Mouse (Mus musculus): ENCODE data around the gene Myb. TPM values are rescaled to one million over a fixed set of nuclear protein-coding genes. Genes with fewer than 3 reads are reported as not detected.
A peak's percentile ranks its signal among the peaks of the same experiment; 100 is the strongest.

Myb gene
- polyA plus RNA-seq, 1 experiment from 2014 or later: 4.2 TPM

DNA sequence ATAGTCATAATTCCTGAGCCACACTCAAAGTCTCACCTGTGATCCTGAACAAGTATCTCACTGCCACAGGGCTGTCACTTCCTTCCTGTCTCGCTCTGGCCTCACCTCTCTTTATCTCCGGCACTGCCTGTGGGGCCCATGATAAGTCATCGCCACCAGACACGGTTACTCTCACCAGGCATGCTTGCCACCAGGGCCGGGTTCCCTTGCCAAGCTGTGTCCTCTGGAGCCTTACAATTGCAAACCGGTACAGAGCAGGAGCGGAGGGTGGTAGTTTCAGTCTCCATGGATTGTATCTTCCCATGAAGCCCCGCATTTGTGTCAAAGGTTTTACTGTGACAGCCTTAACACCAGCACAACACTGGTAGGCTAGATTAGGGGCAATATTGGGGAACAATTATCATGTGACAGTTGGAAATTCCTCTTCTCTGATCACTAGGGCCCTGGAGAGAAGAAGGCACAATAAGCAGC, 35.9 kb upstream of the Myb start:
- no peaks in the 10 kb centered on the region for H3K27me3 ChIP-seq (ENCODE audit: control insufficient read depth, insufficient read depth, low read length)
- H3K36me3 ChIP-seq (ENCODE audit: control insufficient read depth, insufficient read depth, low read length): no peaks in the 10 kb centered on the region
- no peak overlapping the region for H3K4me3 ChIP-seq (ENCODE audit: low read depth, low read length)
- no peak overlapping the region for H3K27ac ChIP-seq (ENCODE audit: low read length)
- WGBS: 68% methylated on average over 8 of the region's 8 CpGs
- H3K4me1 ChIP-seq (ENCODE audit: control insufficient read depth, insufficient read depth, low read length): no peaks in the 10 kb centered on the region
- no peak overlapping the region for H3K4me2 ChIP-seq (replicated peaks; ENCODE audit: low read depth, low read length)
- no peak overlapping the region for H3K9ac ChIP-seq (replicated peaks; ENCODE audit: low read depth, low read length)
- peak; percentile 53; the same call in 1 of the 2 replicates for ATAC-seq (ENCODE audit: insufficient number of reproducible peaks, insufficient read depth, low FRiP score, low read depth)
- H3K9me3 ChIP-seq (ENCODE audit: control insufficient read depth, low read depth, low read length): no peaks in the 10 kb centered on the region

DNA sequence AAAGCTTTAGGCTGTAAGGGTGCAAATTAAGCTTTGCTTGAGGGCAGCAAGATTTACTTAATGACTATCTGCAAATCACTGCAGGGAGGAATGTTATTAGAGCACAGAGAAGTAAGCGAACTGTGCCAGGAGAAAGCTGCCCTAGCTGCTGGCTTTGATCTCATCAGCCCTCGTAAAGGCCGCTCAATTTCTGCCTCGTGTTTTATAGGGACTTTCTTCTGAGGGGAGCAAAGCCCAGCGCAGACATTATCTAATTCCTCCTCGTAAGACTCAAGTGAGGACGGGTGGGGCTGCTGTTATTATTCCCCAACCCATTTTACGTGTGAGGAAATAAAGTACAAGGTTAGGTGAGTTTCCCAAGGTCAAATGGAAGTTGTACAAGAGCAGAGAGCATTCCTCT, 34.8 kb upstream of the Myb start:
- Histone ChIP-seq H3K9ac (replicated peaks; ENCODE audit: low read depth, low read length) (no peak overlapping the region), H3K4me3 (ENCODE audit: low read depth, low read length) (no peak overlapping the region), H3K9me3 (ENCODE audit: control insufficient read depth, low read depth, low read length) (no peaks in the 10 kb centered on the region), H3K4me2 (replicated peaks; ENCODE audit: low read depth, low read length) (no peak overlapping the region), H3K4me1 (ENCODE audit: control insufficient read depth, insufficient read depth, low read length) (no peaks in the 10 kb centered on the region), H3K36me3 (ENCODE audit: control insufficient read depth, insufficient read depth, low read length) (no peaks in the 10 kb centered on the region), H3K27me3 (ENCODE audit: control insufficient read depth, insufficient read depth, low read length) (no peaks in the 10 kb centered on the region), H3K27ac (ENCODE audit: low read length) (no peak overlapping the region)
- no peak for ATAC-seq (ENCODE audit: insufficient number of reproducible peaks, insufficient read depth, low FRiP score, low read depth)
- 51% methylated on average over 8 of the region's 8 CpGs for WGBS

DNA sequence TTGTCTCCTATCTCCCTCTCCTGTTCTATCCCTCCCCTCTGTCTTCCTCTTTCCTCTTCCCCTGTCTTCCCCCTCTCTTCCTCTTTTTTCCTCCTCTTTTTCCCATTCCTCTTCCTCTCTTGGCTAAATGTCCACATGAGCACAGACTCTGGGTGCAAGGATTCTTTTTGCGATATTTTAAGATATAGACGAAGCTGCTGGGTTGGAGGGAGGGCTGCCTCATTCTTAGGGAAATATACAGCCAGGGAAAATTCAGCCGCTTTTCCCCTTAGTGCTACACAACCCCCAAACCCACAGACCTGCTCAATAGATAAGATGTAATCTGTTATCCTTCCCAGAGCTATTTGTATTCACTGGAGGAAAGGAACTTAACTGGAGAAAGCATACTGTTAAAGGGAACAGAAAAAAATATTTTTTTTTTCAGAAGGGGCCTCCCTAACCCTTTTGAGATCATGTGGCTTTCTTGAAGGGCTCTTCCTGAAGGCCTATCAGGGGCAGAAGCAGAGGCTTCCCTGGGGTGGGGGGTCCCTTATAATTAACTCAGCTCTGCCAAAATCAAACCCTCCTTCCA, 33.2 kb upstream of the Myb start:
- Histone ChIP-seq H3K27me3 (ENCODE audit: control insufficient read depth, insufficient read depth, low read length) (no peaks in the 10 kb centered on the region), H3K27ac (ENCODE audit: low read length) (no peak overlapping the region), H3K4me3 (ENCODE audit: low read depth, low read length) (no peak overlapping the region), H3K4me2 (replicated peaks; ENCODE audit: low read depth, low read length) (no peak overlapping the region), H3K9me3 (ENCODE audit: control insufficient read depth, low read depth, low read length) (no peaks in the 10 kb centered on the region), H3K4me1 (ENCODE audit: control insufficient read depth, insufficient read depth, low read length) (no peaks in the 10 kb centered on the region), H3K9ac (replicated peaks; ENCODE audit: low read depth, low read length) (no peak overlapping the region), H3K36me3 (ENCODE audit: control insufficient read depth, insufficient read depth, low read length) (no peaks in the 10 kb centered on the region)
- no peak for ATAC-seq (ENCODE audit: insufficient number of reproducible peaks, insufficient read depth, low FRiP score, low read depth)
- WGBS: 65% methylated on average over 3 of the region's 3 CpGs

DNA sequence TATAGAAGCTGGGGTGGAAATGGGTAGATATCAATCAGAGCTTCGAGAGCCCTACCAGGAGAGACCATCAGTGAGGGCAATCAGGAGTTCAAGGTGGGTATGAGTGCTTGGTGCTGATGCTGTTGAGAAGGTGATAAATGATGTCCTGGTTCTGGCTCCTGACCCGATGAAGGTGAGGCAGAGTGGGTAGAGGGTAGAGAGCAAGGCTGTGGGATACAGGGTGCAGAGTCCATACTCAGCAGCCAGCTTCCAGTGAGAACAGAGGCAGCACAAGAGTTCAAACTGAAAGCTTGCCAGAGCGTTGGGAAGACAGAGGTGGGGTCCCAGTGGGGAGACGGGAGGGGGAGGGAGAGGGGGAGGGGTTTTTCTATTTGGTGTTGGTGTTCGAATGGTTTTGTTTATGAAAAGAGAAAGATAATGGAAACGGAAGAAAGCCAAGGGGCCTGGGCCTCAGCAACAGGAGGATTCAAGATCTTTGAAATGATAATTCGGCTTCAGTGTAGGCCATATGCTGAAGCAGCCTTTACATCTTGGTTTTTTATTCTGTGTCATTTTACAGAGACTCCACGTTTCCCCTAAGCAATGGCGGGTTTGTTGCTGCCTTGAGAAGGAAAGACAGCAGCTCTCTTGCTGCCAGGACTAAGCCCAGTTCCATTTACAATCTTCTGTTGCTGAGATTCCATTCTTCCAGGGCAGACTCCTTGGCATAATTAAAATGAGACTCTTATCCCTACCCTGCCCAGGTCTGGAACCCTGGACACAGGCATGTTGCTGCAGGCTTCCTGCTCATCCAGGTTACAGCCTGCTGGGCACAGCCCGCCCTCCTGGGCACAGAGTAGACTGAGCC, 32.5 kb upstream of the Myb start:
- no peak overlapping the region for H3K27ac ChIP-seq (ENCODE audit: low read length)
- H3K4me1 ChIP-seq (ENCODE audit: control insufficient read depth, insufficient read depth, low read length): no peaks in the 10 kb centered on the region
- H3K9me3 ChIP-seq (ENCODE audit: control insufficient read depth, low read depth, low read length): no peaks in the 10 kb centered on the region
- ATAC-seq (ENCODE audit: insufficient number of reproducible peaks, insufficient read depth, low FRiP score, low read depth): no peak
- H3K36me3 ChIP-seq (ENCODE audit: control insufficient read depth, insufficient read depth, low read length): no peaks in the 10 kb centered on the region
- H3K4me2 ChIP-seq (replicated peaks; ENCODE audit: low read depth, low read length): no peak overlapping the region
- no peak overlapping the region for H3K4me3 ChIP-seq (ENCODE audit: low read depth, low read length)
- H3K27me3 ChIP-seq (ENCODE audit: control insufficient read depth, insufficient read depth, low read length): no peaks in the 10 kb centered on the region
- WGBS: 34% methylated on average over 10 of the region's 10 CpGs
- no peak overlapping the region for H3K9ac ChIP-seq (replicated peaks; ENCODE audit: low read depth, low read length)

DNA sequence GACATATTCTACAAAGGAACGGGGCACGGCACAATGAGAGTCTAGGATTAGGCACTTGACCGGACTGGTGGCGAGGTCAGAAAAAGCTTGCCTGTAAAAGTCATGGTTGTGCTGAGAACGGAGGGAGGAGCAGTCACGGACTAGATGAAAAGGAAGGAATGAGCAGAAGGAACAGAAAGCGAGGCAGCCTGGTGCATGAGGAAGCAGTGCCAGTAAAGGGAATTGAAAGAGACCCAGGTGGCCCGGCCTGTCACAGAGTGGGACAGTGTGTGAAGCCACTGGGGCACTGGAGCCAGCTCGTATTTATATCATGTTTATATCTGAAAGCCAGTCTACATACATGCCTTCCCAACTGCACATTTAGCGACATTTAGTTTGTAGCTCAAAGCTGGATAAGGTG, 31.7 kb upstream of the Myb start:
- no peaks in the 10 kb centered on the region for H3K36me3 ChIP-seq (ENCODE audit: control insufficient read depth, insufficient read depth, low read length)
- H3K9ac ChIP-seq (replicated peaks; ENCODE audit: low read depth, low read length): no peak overlapping the region
- no peaks in the 10 kb centered on the region for H3K4me1 ChIP-seq (ENCODE audit: control insufficient read depth, insufficient read depth, low read length)
- no peaks in the 10 kb centered on the region for H3K9me3 ChIP-seq (ENCODE audit: control insufficient read depth, low read depth, low read length)
- no peak overlapping the region for H3K4me2 ChIP-seq (replicated peaks; ENCODE audit: low read depth, low read length)
- no peak for ATAC-seq (ENCODE audit: insufficient number of reproducible peaks, insufficient read depth, low FRiP score, low read depth)
- no peak overlapping the region for H3K27ac ChIP-seq (ENCODE audit: low read length)
- no peaks in the 10 kb centered on the region for H3K27me3 ChIP-seq (ENCODE audit: control insufficient read depth, insufficient read depth, low read length)
- 66% methylated on average over 10 of the region's 10 CpGs for WGBS
- no peak overlapping the region for H3K4me3 ChIP-seq (ENCODE audit: low read depth, low read length)

DNA sequence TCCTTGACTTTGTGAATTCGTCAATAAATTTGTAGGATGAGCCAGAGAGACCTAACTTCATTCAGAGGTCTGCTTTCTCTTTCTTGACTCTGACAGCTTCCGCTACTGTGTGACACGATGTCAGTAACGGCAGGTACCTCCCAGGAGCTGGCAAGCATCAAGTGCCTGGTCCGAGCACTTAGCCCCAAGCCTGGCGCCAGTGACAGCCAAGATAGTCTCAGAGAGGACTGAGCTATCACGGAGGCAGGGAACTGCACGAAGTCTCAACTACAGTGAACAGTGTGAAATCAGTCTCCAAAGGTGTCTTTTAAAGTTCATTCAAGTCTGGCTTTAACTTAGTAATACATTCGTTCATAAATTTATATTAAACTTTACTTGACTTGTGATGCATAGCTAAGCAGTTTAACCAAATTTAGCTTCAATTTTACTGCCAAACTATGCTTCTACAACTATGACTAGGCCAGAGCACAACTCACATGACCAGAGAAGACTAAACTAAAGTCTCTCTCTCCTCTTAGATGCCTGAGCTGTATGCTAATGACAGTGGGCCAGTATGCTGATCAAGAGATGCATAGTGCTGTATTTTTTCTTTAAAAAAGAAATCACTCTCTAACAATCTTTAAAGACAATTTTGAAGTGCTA, 29.1 kb upstream of the Myb start:
- H3K9ac ChIP-seq (replicated peaks; ENCODE audit: low read depth, low read length): no peak overlapping the region
- no peaks in the 10 kb centered on the region for H3K4me1 ChIP-seq (ENCODE audit: control insufficient read depth, insufficient read depth, low read length)
- no peaks in the 10 kb centered on the region for H3K9me3 ChIP-seq (ENCODE audit: control insufficient read depth, low read depth, low read length)
- 76% methylated on average over 9 of the region's 9 CpGs for WGBS
- H3K4me3 ChIP-seq (ENCODE audit: low read depth, low read length): no peak overlapping the region
- no peak overlapping the region for H3K27ac ChIP-seq (ENCODE audit: low read length)
- no peak overlapping the region for H3K4me2 ChIP-seq (replicated peaks; ENCODE audit: low read depth, low read length)
- ATAC-seq (ENCODE audit: insufficient number of reproducible peaks, insufficient read depth, low FRiP score, low read depth): no peak
- no peaks in the 10 kb centered on the region for H3K36me3 ChIP-seq (ENCODE audit: control insufficient read depth, insufficient read depth, low read length)
- no peaks in the 10 kb centered on the region for H3K27me3 ChIP-seq (ENCODE audit: control insufficient read depth, insufficient read depth, low read length)

DNA sequence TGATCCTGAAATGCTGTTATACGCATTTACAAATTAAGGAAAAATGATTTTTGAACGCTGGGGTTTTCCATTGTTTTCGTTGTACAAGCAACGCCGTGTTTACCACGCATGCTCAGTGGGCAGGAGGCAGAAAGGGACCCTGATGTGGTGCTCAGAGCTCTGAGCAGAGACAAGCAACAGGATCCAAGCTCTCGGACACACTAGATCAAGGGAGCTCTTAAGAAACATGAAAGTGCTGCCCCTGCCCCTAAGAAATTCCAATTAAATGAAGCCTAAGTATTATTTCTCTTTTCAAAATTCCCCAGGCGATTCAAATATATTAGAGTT, 28.5 kb upstream of the Myb start:
- Histone ChIP-seq H3K4me3 (ENCODE audit: low read depth, low read length) (peak overlapping the region; percentile 19; the same call in 1 of the 2 replicates), H3K4me2 (replicated peaks; ENCODE audit: low read depth, low read length) (0 out of 2 replicates have a peak overlapping the region, but pooled peaks have one; percentile 39), H3K36me3 (ENCODE audit: control insufficient read depth, insufficient read depth, low read length) (no peaks in the 10 kb centered on the region), H3K4me1 (ENCODE audit: control insufficient read depth, insufficient read depth, low read length) (no peaks in the 10 kb centered on the region), H3K9ac (replicated peaks; ENCODE audit: low read depth, low read length) (no peak overlapping the region), H3K27ac (ENCODE audit: low read length) (no peak overlapping the region), H3K27me3 (ENCODE audit: control insufficient read depth, insufficient read depth, low read length) (no peaks in the 10 kb centered on the region), H3K9me3 (ENCODE audit: control insufficient read depth, low read depth, low read length) (no peaks in the 10 kb centered on the region)
- no peak for ATAC-seq (ENCODE audit: insufficient number of reproducible peaks, insufficient read depth, low FRiP score, low read depth)
- WGBS: 21% methylated on average over 8 of the region's 8 CpGs

DNA sequence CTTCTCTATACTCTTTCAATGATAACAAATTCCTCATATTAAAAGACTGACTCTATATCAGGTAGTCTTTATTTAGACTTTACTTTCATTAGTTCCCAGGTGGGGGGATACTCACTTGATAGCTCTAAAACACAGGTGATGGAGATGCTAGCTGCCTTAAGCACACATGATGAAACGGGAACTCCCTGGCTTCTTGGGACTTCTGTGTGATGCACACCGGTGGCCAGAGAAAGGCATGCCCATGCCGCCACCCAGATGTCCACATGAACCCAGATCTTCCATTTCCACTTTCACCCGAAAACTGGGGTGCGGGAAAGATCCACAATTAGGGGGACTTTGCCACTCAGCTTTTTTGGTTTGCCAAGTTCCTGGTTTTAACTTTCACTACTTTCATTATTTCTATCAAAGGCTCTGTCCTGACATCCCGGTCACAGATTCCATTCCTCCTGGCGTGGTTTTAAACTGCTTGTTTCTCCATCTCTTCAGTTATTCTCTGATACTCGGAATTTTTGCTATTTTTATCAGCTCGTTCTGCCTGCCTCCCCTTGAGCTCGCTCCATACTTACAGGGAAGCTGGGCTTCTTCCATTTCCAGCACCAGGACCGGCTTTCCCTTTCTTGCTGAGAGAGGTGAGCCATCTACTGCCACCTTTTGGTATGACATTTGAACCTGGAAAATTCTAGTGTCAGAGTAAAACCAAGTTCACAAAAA, 27.9 kb upstream of the Myb start:
- H3K4me3 ChIP-seq (ENCODE audit: low read depth, low read length): peak overlapping the region; percentile 19
- no peak overlapping the region for H3K9ac ChIP-seq (replicated peaks; ENCODE audit: low read depth, low read length)
- no peak for ATAC-seq (ENCODE audit: insufficient number of reproducible peaks, insufficient read depth, low FRiP score, low read depth)
- 27% methylated on average over 11 of the region's 11 CpGs for WGBS
- peak overlapping the region; percentile 39 for H3K4me2 ChIP-seq (replicated peaks; ENCODE audit: low read depth, low read length)
- H3K4me1 ChIP-seq (ENCODE audit: control insufficient read depth, insufficient read depth, low read length): no peaks in the 10 kb centered on the region
- no peaks in the 10 kb centered on the region for H3K36me3 ChIP-seq (ENCODE audit: control insufficient read depth, insufficient read depth, low read length)
- no peaks in the 10 kb centered on the region for H3K27me3 ChIP-seq (ENCODE audit: control insufficient read depth, insufficient read depth, low read length)
- H3K27ac ChIP-seq (ENCODE audit: low read length): no peak overlapping the region
- H3K9me3 ChIP-seq (ENCODE audit: control insufficient read depth, low read depth, low read length): no peaks in the 10 kb centered on the region
